Mouse (Mus musculus): ENCODE data around the gene Gm17720. TPM values are rescaled to one million over a fixed set of nuclear protein-coding genes. Genes with fewer than 3 reads are reported as not detected.
"Not testable (repeated sequence)": the region's sequence is repeated elsewhere in the genome, so short reads cannot be mapped to it uniquely, and the experiment has no call there.

Gene Gm17720
- polyA plus RNA-seq, 1 experiment from 2014 or later: not detected

DNA sequence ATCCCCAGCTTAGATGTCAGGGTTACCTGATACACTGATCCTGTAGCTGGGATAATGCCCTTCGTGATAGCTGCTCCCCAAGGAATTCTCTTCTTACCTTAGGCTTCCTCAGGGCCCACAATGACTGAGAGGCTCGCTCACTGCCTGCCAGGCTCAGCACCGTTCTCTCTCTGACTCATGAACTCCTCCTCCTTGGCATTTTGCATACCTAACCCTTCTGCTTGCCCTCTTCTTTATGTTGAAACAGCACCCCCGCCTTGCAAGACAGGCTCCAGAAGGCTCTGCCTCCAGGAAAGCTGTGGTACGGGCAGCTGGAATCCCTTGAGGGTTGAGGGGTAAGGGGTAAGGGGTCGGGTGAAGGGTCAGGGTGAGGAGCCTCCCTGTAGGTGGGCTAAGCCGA lies 63.3 kb downstream of the Gm17720 start:
- Histone ChIP-seq H3K36me3 (ENCODE audit: control insufficient read depth, insufficient read depth, low read length) (no peaks in the 10 kb centered on the region), H3K27me3 (ENCODE audit: control insufficient read depth, insufficient read depth, low read length) (no peaks in the 10 kb centered on the region), H3K4me1 (ENCODE audit: control insufficient read depth in 2 of 2, insufficient read depth in 2 of 2, low read length in 2 of 2) (peaks cover 8% of the 10 kb centered on the region in 2 experiments; a peak in 3 of 4 replicates), H3K4me3 (ENCODE audit: control insufficient read depth in 1 of 2, insufficient read depth in 1 of 2, low read depth in 1 of 2, low read length in 2 of 2) (no peak overlapping the region), H3K9me3 (ENCODE audit: control insufficient read depth, low read length) (no peaks in the 10 kb centered on the region), H3K27ac (replicated peaks in 1 of 2; ENCODE audit: control insufficient read depth in 1 of 2, insufficient read depth in 1 of 2, low read depth in 2 of 2, low read length in 2 of 2) (no peak overlapping the region), H3K4me2 (ENCODE audit: low read length) (no peak overlapping the region), H3K9ac (ENCODE audit: low read length) (no peak overlapping the region)
- ATAC-seq (ENCODE audit: insufficient number of reproducible peaks, insufficient read depth, low FRiP score, low read depth): no peak
- 51% methylated on average over 7 of the region's 7 CpGs for WGBS

DNA sequence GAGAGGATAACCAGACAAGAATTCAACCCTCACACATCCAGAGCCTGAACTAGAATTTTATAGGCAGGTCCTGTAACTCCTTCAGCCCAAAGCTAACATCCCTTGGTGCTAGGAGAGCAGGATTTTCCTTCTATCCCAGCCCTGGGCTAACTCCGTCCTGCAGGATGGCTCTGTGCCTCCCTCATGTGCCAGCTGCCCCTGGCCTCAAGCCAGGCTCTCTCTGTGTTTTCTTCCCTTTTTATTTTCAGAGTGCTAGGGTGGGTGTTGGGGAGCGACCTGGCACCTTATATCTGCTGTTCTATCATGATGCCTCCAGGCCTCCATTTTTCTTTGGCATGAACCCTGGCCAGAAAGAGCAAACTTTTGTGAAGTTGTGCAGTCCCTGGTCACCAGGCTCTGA lies 66.4 kb downstream of the Gm17720 start:
- no peaks in the 10 kb centered on the region for H3K27me3 ChIP-seq (ENCODE audit: control insufficient read depth, insufficient read depth, low read length)
- H3K27ac ChIP-seq (replicated peaks in 1 of 2; ENCODE audit: control insufficient read depth in 1 of 2, insufficient read depth in 1 of 2, low read depth in 2 of 2, low read length in 2 of 2): no peak overlapping the region
- H3K9me3 ChIP-seq (ENCODE audit: control insufficient read depth, low read length): no peaks in the 10 kb centered on the region
- 52% methylated on average over 2 of the region's 2 CpGs for WGBS
- H3K4me3 ChIP-seq (ENCODE audit: control insufficient read depth in 1 of 2, insufficient read depth in 1 of 2, low read depth in 1 of 2, low read length in 2 of 2): no peak overlapping the region
- H3K9ac ChIP-seq (ENCODE audit: low read length): no peak overlapping the region
- peaks cover 10 to 11% of the 10 kb centered on the region in 2 experiments; a peak in 3 of 4 replicates for H3K4me1 ChIP-seq (ENCODE audit: control insufficient read depth in 2 of 2, insufficient read depth in 2 of 2, low read length in 2 of 2)
- no peak for ATAC-seq (ENCODE audit: insufficient number of reproducible peaks, insufficient read depth, low FRiP score, low read depth)
- no peaks in the 10 kb centered on the region for H3K36me3 ChIP-seq (ENCODE audit: control insufficient read depth, insufficient read depth, low read length)
- H3K4me2 ChIP-seq (ENCODE audit: low read length): no peak overlapping the region

DNA sequence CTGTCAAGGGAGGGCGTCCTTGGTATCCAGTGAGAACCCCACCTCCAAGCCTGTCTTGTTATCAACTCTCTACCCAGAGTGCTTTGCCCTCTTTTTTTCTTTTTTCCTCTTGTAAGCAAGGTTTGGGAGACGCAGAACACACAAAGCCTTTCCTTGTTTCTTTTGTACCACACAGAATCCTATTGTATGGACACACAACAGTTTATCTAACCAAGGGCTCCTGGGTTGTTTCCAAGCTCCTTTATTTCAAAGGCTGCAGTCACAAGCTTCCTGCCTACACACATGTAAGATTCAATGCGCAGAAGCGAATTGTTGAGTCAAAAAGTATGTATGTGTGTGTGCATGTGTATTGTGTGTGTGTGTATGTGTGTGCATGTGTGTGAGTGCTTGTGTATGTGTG lies 68.2 kb downstream of the Gm17720 start:
- Histone ChIP-seq H3K27ac (replicated peaks in 1 of 2; ENCODE audit: control insufficient read depth in 1 of 2, insufficient read depth in 1 of 2, low read depth in 2 of 2, low read length in 2 of 2) (peak overlapping the region in 1 of 2 experiments; percentile 15; a peak in 1 of 4 replicates), H3K9me3 (ENCODE audit: control insufficient read depth, low read length) (no peaks in the 10 kb centered on the region), H3K27me3 (ENCODE audit: control insufficient read depth, insufficient read depth, low read length) (no peaks in the 10 kb centered on the region), H3K36me3 (ENCODE audit: control insufficient read depth, insufficient read depth, low read length) (no peaks in the 10 kb centered on the region), H3K4me2 (ENCODE audit: low read length) (no peak overlapping the region), H3K4me1 (ENCODE audit: control insufficient read depth in 2 of 2, insufficient read depth in 2 of 2, low read length in 2 of 2) (peaks cover 10 to 11% of the 10 kb centered on the region in 2 experiments; a peak in 3 of 4 replicates), H3K4me3 (ENCODE audit: control insufficient read depth in 1 of 2, insufficient read depth in 1 of 2, low read depth in 1 of 2, low read length in 2 of 2) (no peak overlapping the region), H3K9ac (ENCODE audit: low read length) (no peak overlapping the region)
- ATAC-seq (ENCODE audit: insufficient number of reproducible peaks, insufficient read depth, low FRiP score, low read depth): no peak
- WGBS: 35% methylated on average over 4 of the region's 4 CpGs

DNA sequence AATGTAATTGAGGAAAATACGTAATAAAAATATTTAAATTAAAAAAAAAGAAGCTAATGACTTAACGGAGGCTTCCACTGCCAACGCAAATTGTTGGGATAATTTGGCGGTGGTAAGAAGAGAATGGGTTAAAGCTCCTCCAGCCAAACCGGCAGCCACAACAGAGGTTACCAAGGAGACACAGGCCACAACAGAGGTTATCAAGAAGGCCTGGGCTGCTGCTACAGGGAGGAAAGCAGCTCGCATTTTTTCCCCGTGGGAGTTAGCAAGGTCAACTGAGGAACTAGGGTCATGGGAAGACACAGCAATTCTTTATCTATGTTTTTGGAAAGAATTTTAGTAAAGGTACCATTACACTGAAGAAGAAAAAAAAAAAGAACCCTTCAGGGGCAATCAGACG lies 68.8 kb downstream of the Gm17720 start:
- not testable (repeated sequence) for ATAC-seq (ENCODE audit: insufficient number of reproducible peaks, insufficient read depth, low FRiP score, low read depth); H3K27ac ChIP-seq (replicated peaks in 1 of 2; ENCODE audit: control insufficient read depth in 1 of 2, insufficient read depth in 1 of 2, low read depth in 2 of 2, low read length in 2 of 2)
- WGBS: 13% methylated on average over 8 of the region's 8 CpGs

More for the DNA sequence above, 68.8 kb downstream of the Gm17720 start:
- H3K4me3 ChIP-seq (ENCODE audit: control insufficient read depth in 1 of 2, insufficient read depth in 1 of 2, low read depth in 1 of 2, low read length in 2 of 2); H3K36me3 ChIP-seq (ENCODE audit: control insufficient read depth, insufficient read depth, low read length); H3K4me2 ChIP-seq (ENCODE audit: low read length); H3K9ac ChIP-seq (ENCODE audit: low read length); H3K27me3 ChIP-seq (ENCODE audit: control insufficient read depth, insufficient read depth, low read length); H3K9me3 ChIP-seq (ENCODE audit: control insufficient read depth, low read length): not testable (repeated sequence)
- H3K4me1 ChIP-seq (ENCODE audit: control insufficient read depth in 2 of 2, insufficient read depth in 2 of 2, low read length in 2 of 2): peaks cover 10 to 11% of the 10 kb centered on the region in 2 experiments; a peak in 3 of 4 replicates

Other genes starting within 250 kb of the Gm17720 start
- 1.9 and 2.0 TPM in 2 replicates for gene Phlpp2, start 234.2 kb downstream of the Gm17720 start, polyA plus RNA-seq (2014; fragmentation: Nextera tagmentation; extraction: Ambion mirVana)
- 0.12 and 0.51 TPM in 2 replicates for gene Marveld3, start 140.6 kb downstream of the Gm17720 start, polyA plus RNA-seq (2014; fragmentation: Nextera tagmentation; extraction: Ambion mirVana)
- 0.11 TPM in 1 of 2 replicates, not detected in the other for gene Tat, start 112.3 kb downstream of the Gm17720 start, polyA plus RNA-seq (2014; fragmentation: Nextera tagmentation; extraction: Ambion mirVana)
- 1.3 and 1.9 TPM in 2 replicates for gene Chst4, start 63.0 kb downstream of the Gm17720 start, polyA plus RNA-seq (2014; fragmentation: Nextera tagmentation; extraction: Ambion mirVana)
- gene Zfp612, start 23.0 kb downstream of the Gm17720 start, polyA plus RNA-seq (2014; fragmentation: Nextera tagmentation; extraction: Ambion mirVana): 5.9 and 6.4 TPM in 2 replicates
- not detected in 2 replicates for gene Gm21964, start 1.5 kb downstream of the Gm17720 start, polyA plus RNA-seq (2014; fragmentation: Nextera tagmentation; extraction: Ambion mirVana)
- 0.42 and 0.65 TPM in 2 replicates for gene Calb2, start 65.5 kb upstream of the Gm17720 start, polyA plus RNA-seq (2014; fragmentation: Nextera tagmentation; extraction: Ambion mirVana)
- 4.3 and 5.7 TPM in 2 replicates for gene Cmtr2, start 112.9 kb upstream of the Gm17720 start, polyA plus RNA-seq (2014; fragmentation: Nextera tagmentation; extraction: Ambion mirVana)
- gene Hydin, start 164.2 kb upstream of the Gm17720 start, polyA plus RNA-seq (2014; fragmentation: Nextera tagmentation; extraction: Ambion mirVana): 0.07 and 0.08 TPM in 2 replicates